Mouse (Mus musculus): Measurements from ENCODE around the gene Trip10.
"Not testable (repeated sequence)": the region's sequence is repeated elsewhere in the genome, so short reads cannot be mapped to it uniquely, and the experiment has no call there.

Trip10 gene

GRCm38 (mm10) chr17:57262901-57263550, 13.8 kb downstream of the Trip10 start:
- no peak for DNase-seq (ENCODE audit: extremely low read depth, low read depth, low spot score)

- DNase-seq (ENCODE audit: extremely low read depth, low read depth, low spot score): no peak
Observed at GRCm38 (mm10) chr17:57264164-57264563, 14.9 kb downstream of the Trip10 start.

- DNase-seq (ENCODE audit: extremely low read depth, low read depth, low spot score): peak; percentile 65
Observed at GRCm38 (mm10) chr17:57264972-57265945, 16.0 kb downstream of the Trip10 start.

GRCm38 (mm10) chr17:57267556-57268126, 18.4 kb downstream of the Trip10 start:
- DNase-seq (ENCODE audit: extremely low read depth, low read depth, low spot score): no peak

- DNase-seq (ENCODE audit: extremely low read depth, low read depth, low spot score): no peak
Observed at GRCm38 (mm10) chr17:57271301-57271700, 22.0 kb downstream of the Trip10 start.

GRCm38 (mm10) chr17:57273846-57274245, 24.6 kb downstream of the Trip10 start:
- no peak for DNase-seq (ENCODE audit: extremely low read depth, low read depth, low spot score)

GRCm38 (mm10) chr17:57274686-57275085, 25.4 kb downstream of the Trip10 start:
- no peak for DNase-seq (ENCODE audit: extremely low read depth, low read depth, low spot score)

- DNase-seq (ENCODE audit: extremely low read depth, low read depth, low spot score): no peak
Observed at GRCm38 (mm10) chr17:57275111-57275996, 26.1 kb downstream of the Trip10 start.

- DNase-seq (ENCODE audit: extremely low read depth, low read depth, low spot score): no peak
Observed at GRCm38 (mm10) chr17:57275997-57276351, 26.7 kb downstream of the Trip10 start.

- DNase-seq (ENCODE audit: extremely low read depth, low read depth, low spot score): no peak
Observed at GRCm38 (mm10) chr17:57276634-57277121, 27.4 kb downstream of the Trip10 start.

GRCm38 (mm10) chr17:57277598-57278261, 28.5 kb downstream of the Trip10 start:
- DNase-seq (ENCODE audit: extremely low read depth, low read depth, low spot score): not testable (repeated sequence)

GRCm38 (mm10) chr17:57278537-57278936, 29.3 kb downstream of the Trip10 start:
- no peak for DNase-seq (ENCODE audit: extremely low read depth, low read depth, low spot score)

- no peak for DNase-seq (ENCODE audit: extremely low read depth, low read depth, low spot score)
Observed at GRCm38 (mm10) chr17:57278943-57279590, 29.8 kb downstream of the Trip10 start, which contains the start of gene Vav1. TSS of gene Vav1 (plus strand) at chr17:57279100.

- DNase-seq (ENCODE audit: extremely low read depth, low read depth, low spot score): no peak
Observed at GRCm38 (mm10) chr17:57279591-57280224, 30.5 kb downstream of the Trip10 start.

GRCm38 (mm10) chr17:57280411-57280810, 31.2 kb downstream of the Trip10 start:
- no peak for DNase-seq (ENCODE audit: extremely low read depth, low read depth, low spot score)

- DNase-seq (ENCODE audit: extremely low read depth, low read depth, low spot score): no peak
Observed at GRCm38 (mm10) chr17:57283906-57284305, 34.7 kb downstream of the Trip10 start.

GRCm38 (mm10) chr17:57285077-57285476, 35.8 kb downstream of the Trip10 start:
- no peak for DNase-seq (ENCODE audit: extremely low read depth, low read depth, low spot score)

GRCm38 (mm10) chr17:57286718-57287355, 37.6 kb downstream of the Trip10 start:
- no peak for DNase-seq (ENCODE audit: extremely low read depth, low read depth, low spot score)
